Mouse (Mus musculus): ENCODE measurements at regions not wholly inside any gene's neighbourhood (a gene's known extent, or its start where the extent isn't known, plus 50 kb on each side); places are given as distances from the start of the nearest gene placed in this dataset.

- no peak for DNase-seq (ENCODE audit: extremely low spot score in 1 of 2, low spot score in 1 of 2)
Measured at GRCm38 (mm10) chr10:98032661-98033060, 306.1 kb upstream of the C030005K15Rik start.

GRCm38 (mm10) chr10:98041766-98042165 is 315.2 kb upstream of the C030005K15Rik start:
- no peak for DNase-seq (ENCODE audit: extremely low spot score in 1 of 2, low spot score in 1 of 2)

- no peak for DNase-seq (ENCODE audit: extremely low spot score in 1 of 2, low spot score in 1 of 2)
Measured at GRCm38 (mm10) chr10:98043873-98044272, 317.3 kb upstream of the C030005K15Rik start.

- no peak for DNase-seq (ENCODE audit: extremely low spot score in 1 of 2, low spot score in 1 of 2)
Measured at GRCm38 (mm10) chr10:98044579-98044978, 318.0 kb upstream of the C030005K15Rik start.

- DNase-seq (ENCODE audit: extremely low spot score in 1 of 2, low spot score in 1 of 2) = no peak
Measured at GRCm38 (mm10) chr10:98073432-98073831, 346.9 kb upstream of the C030005K15Rik start.

- DNase-seq (ENCODE audit: extremely low spot score in 1 of 2, low spot score in 1 of 2) = no peak
Measured at GRCm38 (mm10) chr10:98084881-98085280, 358.3 kb upstream of the C030005K15Rik start.

GRCm38 (mm10) chr10:98116296-98116695 is 389.7 kb upstream of the C030005K15Rik start:
- DNase-seq (ENCODE audit: extremely low spot score in 1 of 2, low spot score in 1 of 2) = no peak

GRCm38 (mm10) chr10:98125713-98126112 is 399.2 kb upstream of the C030005K15Rik start:
- DNase-seq (ENCODE audit: extremely low spot score in 1 of 2, low spot score in 1 of 2) = no peak

- DNase-seq (ENCODE audit: extremely low spot score in 1 of 2, low spot score in 1 of 2) = no peak
Measured at GRCm38 (mm10) chr10:98135026-98135425, 408.5 kb upstream of the C030005K15Rik start.

- no peak for DNase-seq (ENCODE audit: extremely low spot score in 1 of 2, low spot score in 1 of 2)
Measured at GRCm38 (mm10) chr10:98145773-98146172, 419.2 kb upstream of the C030005K15Rik start.

GRCm38 (mm10) chr10:98146998-98147863 is 420.7 kb upstream of the C030005K15Rik start:
- no peak for DNase-seq (ENCODE audit: extremely low spot score in 1 of 2, low spot score in 1 of 2)

- no peak for DNase-seq (ENCODE audit: extremely low spot score in 1 of 2, low spot score in 1 of 2)
Measured at GRCm38 (mm10) chr10:98155982-98156381, 429.4 kb upstream of the C030005K15Rik start.

- no peak for DNase-seq (ENCODE audit: extremely low spot score in 1 of 2, low spot score in 1 of 2)
Measured at GRCm38 (mm10) chr10:98185666-98186065, 459.1 kb upstream of the C030005K15Rik start.

GRCm38 (mm10) chr10:98196852-98197251 is 470.3 kb upstream of the C030005K15Rik start:
- DNase-seq (ENCODE audit: extremely low spot score in 1 of 2, low spot score in 1 of 2) = no peak

GRCm38 (mm10) chr10:98210246-98210645 is 483.7 kb upstream of the C030005K15Rik start:
- no peak for DNase-seq (ENCODE audit: extremely low spot score in 1 of 2, low spot score in 1 of 2)

GRCm38 (mm10) chr10:98212876-98213587 is 486.5 kb upstream of the C030005K15Rik start:
- no peak for DNase-seq (ENCODE audit: extremely low spot score in 1 of 2, low spot score in 1 of 2)

GRCm38 (mm10) chr10:98231017-98231416 is 504.5 kb upstream of the C030005K15Rik start:
- DNase-seq (ENCODE audit: extremely low spot score in 1 of 2, low spot score in 1 of 2) = no peak

- DNase-seq (ENCODE audit: extremely low spot score in 1 of 2, low spot score in 1 of 2) = no peak
Measured at GRCm38 (mm10) chr10:98231705-98232235, 505.2 kb upstream of the C030005K15Rik start.

- no peak for DNase-seq (ENCODE audit: extremely low spot score in 1 of 2, low spot score in 1 of 2)
Measured at GRCm38 (mm10) chr10:98248311-98248710, 521.8 kb upstream of the C030005K15Rik start.

GRCm38 (mm10) chr10:98257980-98258707 is 531.6 kb upstream of the C030005K15Rik start:
- DNase-seq (ENCODE audit: extremely low spot score in 1 of 2, low spot score in 1 of 2) = no peak

GRCm38 (mm10) chr10:98259283-98259682 is 532.7 kb upstream of the C030005K15Rik start:
- DNase-seq (ENCODE audit: extremely low spot score in 1 of 2, low spot score in 1 of 2) = no peak

Measured in layer of hippocampus, postnatal 25 days (tissue).